Mouse (Mus musculus) spleen, adult 2 months (tissue): ENCODE data around the gene A930004D18Rik.
A peak's percentile ranks its signal among the peaks of the same experiment; 100 is the strongest.

Experiments
- CTCF ChIP-seq: fragments of 200-500 bp; IDR thresholded peaks from 2 replicates; pipeline ENCODE4 v1.5.1; 2011; ENCODE audit warnings: mild to moderate bottlenecking, inconsistent platforms; ENCODE audit not compliant: insufficient read depth, insufficient read length, insufficient replicate concordance; ENCODE audit errors: extremely low read depth
- POLR2A ChIP-seq: fragments of 200-500 bp; IDR thresholded peaks from 2 replicates; pipeline ENCODE4 v1.6.1; 2011; ENCODE audit warnings: low read depth, low read length, inconsistent platforms

DNA sequence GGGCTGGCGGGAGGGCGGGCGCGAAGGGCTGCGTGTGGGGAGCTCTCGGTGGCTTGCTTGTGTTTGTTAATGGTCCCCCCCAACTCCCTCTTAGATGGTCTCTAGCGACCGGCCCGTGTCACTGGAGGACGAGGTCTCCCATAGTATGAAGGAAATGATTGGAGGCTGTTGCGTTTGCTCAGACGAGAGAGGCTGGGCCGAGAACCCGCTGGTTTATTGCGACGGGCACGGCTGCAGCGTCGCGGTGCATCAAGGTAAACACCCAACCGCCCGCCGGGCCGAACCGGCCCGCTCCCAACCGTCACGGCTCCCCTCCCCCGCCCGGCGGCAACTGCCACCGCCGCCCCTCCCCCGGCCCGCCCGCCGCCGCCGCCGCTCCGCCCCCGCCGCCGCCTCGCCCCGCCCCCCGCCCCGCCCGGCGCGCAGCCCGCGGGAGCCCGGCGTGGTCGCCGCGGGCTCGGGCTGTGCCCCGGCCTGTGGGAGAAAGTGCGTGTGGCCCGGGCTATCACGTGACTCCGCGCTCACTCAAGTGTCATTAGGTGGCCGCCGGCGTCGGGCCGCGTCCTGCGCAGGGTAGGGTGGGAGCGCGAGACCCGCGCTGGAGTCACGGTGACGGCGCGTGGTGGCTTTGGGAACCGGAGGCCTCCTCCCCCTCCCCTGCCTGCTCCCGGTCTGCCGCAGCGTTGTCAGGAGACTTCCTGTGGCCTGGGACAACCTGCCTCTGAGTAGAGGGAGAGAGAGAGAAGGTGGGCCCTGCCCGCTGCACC, 27.6 kb upstream of the A930004D18Rik start:
- TF ChIP-seq CTCF (no peak), POLR2A (0 out of 2 replicates have a peak, but pooled peaks have one; percentile 37)
